23 mouse cellular contexts compared by ENCODE assay signal in genomic region chr2:128837531-128837930, GRCm38 (mm10). TPM values are rescaled to one million over a fixed set of nuclear protein-coding genes. Genes with fewer than 3 reads are reported as not detected.
A peak's percentile ranks its signal among the peaks of the same experiment; 100 is the strongest.
DNase-seq lines count a peak whose midpoint lies in the region; ATAC-seq and TF ChIP-seq lines count a peak whose summit lies in the region.
"Had no signal": no experiment of that assay in that cellular context is flagged by ENCODE, and none has a peak within 500 bp of the region (broad histone marks: within the 10 kb centered on the region; RNA-seq: fewer than 3 reads in every experiment).

No protein-coding gene starts in this region.

- 93% methylated on average over 8 of the region's 8 CpGs for whole genome bisulfite sequencing in limb, embryonic 14.5 days
- WGBS in limb, embryonic 10.5 days = 91% methylated on average over 8 of the region's 8 CpGs

- no peak overlapping the region for H3K4me2 ChIP-seq in limb, embryonic 14.5 days (replicated peaks; ENCODE audit: low read depth, low read length, severe bottlenecking)
- H3K4me2 ChIP-seq: embryonic facial prominence, embryonic 13.5 days; embryonic facial prominence, embryonic 15.5 days; forebrain, embryonic 12.5 days had no signal

- H3K36me3 ChIP-seq in limb, embryonic 14.5 days (ENCODE audit: control insufficient read depth, insufficient read depth, low read length) = peaks cover 76% of the 10 kb centered on the region
- peaks cover 77% of the 10 kb centered on the region for H3K36me3 ChIP-seq in limb, embryonic 10.5 days

- no peak overlapping the region for H3K4me3 ChIP-seq in limb, embryonic 14.5 days (replicated peaks; ENCODE audit: low read length)
- H3K4me3 ChIP-seq in limb, embryonic 10.5 days = no peak overlapping the region
- H3K4me3 ChIP-seq: embryonic facial prominence, embryonic 13.5 days; embryonic facial prominence, embryonic 15.5 days; erythroblast, embryonic 14.5 days; forebrain, embryonic 10.5 days; forebrain, embryonic 12.5 days had no signal

- no peaks in the 10 kb centered on the region for H3K27me3 ChIP-seq in limb, embryonic 14.5 days (ENCODE audit: control insufficient read depth, insufficient read depth, low read length)
- H3K27me3 ChIP-seq in limb, embryonic 10.5 days (ENCODE audit: low read depth, poor library complexity, severe bottlenecking) = no peaks in the 10 kb centered on the region
- H3K27me3 ChIP-seq: embryonic facial prominence, embryonic 13.5 days; embryonic facial prominence, embryonic 15.5 days; forebrain, embryonic 12.5 days had no signal

- DNase-seq in limb, embryonic 14.5 days (ENCODE audit: low spot score) = no peak
- DNase-seq in limb, embryonic 10.5 days (ENCODE audit: low spot score) = no peak
- DNase-seq in retina, adult 2 months (ENCODE audit: low read depth, low spot score) = peak; percentile 74
- DNase-seq in retina, embryonic 14.5 days (ENCODE audit: low spot score) = no peak
- DNase-seq in retina, postnatal 1 day = peak; percentile 56
- no peak for DNase-seq in kidney, postnatal 4 days
- DNase-seq in testis, postnatal 10 days (ENCODE audit: low spot score) = no peak
- DNase-seq: adrenal gland, adult 2 months; adrenal gland, postnatal 10 days; adrenal gland, postnatal 25 days; cerebellum, adult 11 months; cerebellum, adult 18-20 months; cerebellum, adult 8-10 months; cerebellum, adult 9-11 months; cerebellum, postnatal 14 days; cerebellum, postnatal 36 days; embryo, embryonic 11 days had no signal

- no peak overlapping the region for H3K27ac ChIP-seq in limb, embryonic 14.5 days (replicated peaks; ENCODE audit: low read depth, low read length)
- no peak overlapping the region for H3K27ac ChIP-seq in limb, embryonic 10.5 days
- H3K27ac ChIP-seq: embryonic facial prominence, embryonic 13.5 days; embryonic facial prominence, embryonic 15.5 days; forebrain, embryonic 10.5 days; forebrain, embryonic 12.5 days had no signal

- no peaks in the 10 kb centered on the region for H3K9me3 ChIP-seq in limb, embryonic 14.5 days (ENCODE audit: control insufficient read depth, low read length)
- no peaks in the 10 kb centered on the region for H3K9me3 ChIP-seq in limb, embryonic 10.5 days (replicated peaks)
- H3K9me3 ChIP-seq: embryonic facial prominence, embryonic 13.5 days; embryonic facial prominence, embryonic 15.5 days; forebrain, embryonic 10.5 days; forebrain, embryonic 12.5 days had no signal

- TF ChIP-seq POLR2A in limb, embryonic 14.5 days (IDR thresholded peaks at IDR 0.05; ENCODE audit: borderline replicate concordance, extremely low read depth, insufficient read depth, insufficient read length) = no peak

- no peaks in the 10 kb centered on the region for H3K4me1 ChIP-seq in limb, embryonic 14.5 days (ENCODE audit: control insufficient read depth, insufficient read depth, low read length)
- H3K4me1 ChIP-seq in limb, embryonic 10.5 days = no peaks in the 10 kb centered on the region
- H3K4me1 ChIP-seq: embryonic facial prominence, embryonic 13.5 days; embryonic facial prominence, embryonic 15.5 days; forebrain, embryonic 10.5 days; forebrain, embryonic 12.5 days had no signal

- no peak for ATAC-seq in limb, embryonic 14.5 days (ENCODE audit: low FRiP score, low read depth)
- ATAC-seq: forebrain, embryonic 14.5 days had no signal

- H3K9ac ChIP-seq in limb, embryonic 14.5 days (ENCODE audit: low read depth, low read length, severe bottlenecking) = 0 out of 2 replicates have a peak overlapping the region, but pooled peaks have one; percentile 1
- H3K9ac ChIP-seq: embryonic facial prominence, embryonic 13.5 days; embryonic facial prominence, embryonic 15.5 days; forebrain, embryonic 12.5 days had no signal

RNA-seq across cellular contexts. Expression of gene Tmem87b, which starts 19.6 kb away (rescaled TPM):
- 28.3 and 28.4 TPM in 2 replicates for polyA plus RNA-seq in limb, embryonic 14.5 days (2012; rRNA removed)
- 26.9 TPM in 2 replicates for polyA plus RNA-seq in limb, embryonic 14.5 days (2014; fragmentation: Nextera tagmentation; extraction: Ambion mirVana)
- polyA plus RNA-seq in limb, embryonic 10.5 days (2016; fragmentation: Nextera tagmentation; extraction: Ambion mirVana) = 24.6 and 28.3 TPM in 2 replicates

RNA-seq across cellular contexts. Expression of gene Fbln7, which starts 25.2 kb away (rescaled TPM):
- polyA plus RNA-seq in limb, embryonic 14.5 days (2012; rRNA removed) = 15.0 and 18.7 TPM in 2 replicates
- 6.8 and 8.9 TPM in 2 replicates for polyA plus RNA-seq in limb, embryonic 14.5 days (2014; fragmentation: Nextera tagmentation; extraction: Ambion mirVana)
- polyA plus RNA-seq in limb, embryonic 10.5 days (2016; fragmentation: Nextera tagmentation; extraction: Ambion mirVana) = 1.0 and 1.2 TPM in 2 replicates
- polyA plus RNA-seq: erythroblast, embryonic 14.5 days had no signal

Comparison
In these comparisons a context has a peak if more than half of its experiments do, and no peak if none do; other contexts are left out.
1. DNase-seq: peak in retina, adult 2 months (single experiment) and retina, postnatal 1 day (single experiment); none in limb, embryonic 14.5 days (single experiment), limb, embryonic 10.5 days (single experiment), retina, embryonic 14.5 days (single experiment), kidney, postnatal 4 days (0 of 2) and testis, postnatal 10 days (single experiment).